Mouse (Mus musculus) forebrain, embryonic 10.5 days (tissue): ENCODE measurements around the gene Axl. TPM values are rescaled to one million over a fixed set of nuclear protein-coding genes. Genes with fewer than 3 reads are reported as not detected.

ENCODE experiments used
- DNase-seq: peaks from one replicate; pipeline ENCODE4 v3.0.0-alpha.2; 2017; ENCODE audit warnings: low spot score; ENCODE audit errors: extremely low spot score
- H3K27ac ChIP-seq: fragments of 300-500 bp; sonication (generic); 2 replicates; pipeline ENCODE4 v1.5.1; 2016; ENCODE audit warnings: mild to moderate bottlenecking
- H3K27me3 ChIP-seq: fragments of 300-500 bp; sonication (generic); 2 replicates; pipeline ENCODE4 v1.6.1; 2016; ENCODE audit warnings: mild to moderate bottlenecking; ENCODE audit not compliant: poor library complexity, severe bottlenecking
- H3K36me3 ChIP-seq: fragments of 300-500 bp; sonication (generic); replicated peaks from 2 replicates; pipeline ENCODE4 v1.6.1; 2016; ENCODE audit warnings: mild to moderate bottlenecking, moderate library complexity
- H3K4me1 ChIP-seq: fragments of 300-500 bp; sonication (generic); 2 replicates; pipeline ENCODE4 v1.6.1; 2016
- H3K4me3 ChIP-seq: fragments of 300-500 bp; sonication (generic); 2 replicates; pipeline ENCODE4 v1.5.1; 2016; ENCODE audit warnings: mild to moderate bottlenecking, moderate library complexity
- H3K9me3 ChIP-seq: fragments of 300-500 bp; sonication (generic); 2 replicates; pipeline ENCODE4 v1.6.1; 2016; ENCODE audit warnings: mild to moderate bottlenecking, moderate library complexity
- WGBS: fragments of 180-500 bp; shearing (Covaris S2); methylation state at CpG from one replicate; pipeline ENCODE4 v1.1.7; 2016; 5-methylcytosine and 5-hydroxymethylcytosine counted together
- polyA plus RNA-seq: library from polyadenylated mRNA; unstranded; fragments of >200 nt; fragmentation: Nextera tagmentation; extraction: Ambion mirVana; gene quantifications from 2 replicates; pipeline ENCODE4 v1.2.1, GENCODE M21; 2016

Gene Axl
- polyA plus RNA-seq: 19.3 and 19.5 TPM in 2 replicates

GRCm38 (mm10) chr7:25788220-25789128, at the start of gene Axl:
Axl (minus strand) TSS chr7:25788705.
- Histone ChIP-seq H3K9me3 (no peaks in the 10 kb centered on the region), H3K4me1 (peaks cover 52% of the 10 kb centered on the region), H3K27me3 (peaks cover 21% of the 10 kb centered on the region; the same call in 1 of the 2 replicates), H3K4me3 (peak within 1 kb of the TSS; percentile 70), H3K36me3 (no peaks in the 10 kb centered on the region; the same call in 1 of the 2 replicates), H3K27ac (peak within 1 kb of the TSS; percentile 89)
- WGBS: under 1% methylated on average over 29 of the region's 30 CpGs
- DNase-seq: peak; percentile 79

- Histone ChIP-seq H3K9me3 (no peaks in the 10 kb centered on the region), H3K27ac (no peak overlapping the region), H3K4me1 (no peaks in the 10 kb centered on the region), H3K4me3 (no peak overlapping the region), H3K36me3 (no peaks in the 10 kb centered on the region), H3K27me3 (no peaks in the 10 kb centered on the region)
- 89% methylated on average over 10 of the region's 10 CpGs for whole genome bisulfite sequencing
- no peak for DNase-seq
These were observed 46.8 kb upstream of the Axl start for GRCm38 (mm10) chr7:25835188-25835891.

GRCm38 (mm10) chr7:25831557-25832530, 43.3 kb upstream of the Axl start:
- WGBS: 78% methylated on average over 10 of the region's 10 CpGs
- H3K9me3 ChIP-seq: no peaks in the 10 kb centered on the region
- H3K36me3 ChIP-seq: no peaks in the 10 kb centered on the region
- DNase-seq: no peak
- no peak overlapping the region for H3K27ac ChIP-seq
- no peaks in the 10 kb centered on the region for H3K4me1 ChIP-seq
- no peaks in the 10 kb centered on the region for H3K27me3 ChIP-seq
- H3K4me3 ChIP-seq: no peak overlapping the region

- H3K9me3 ChIP-seq: no peaks in the 10 kb centered on the region
- no peaks in the 10 kb centered on the region for H3K4me1 ChIP-seq
- no peak overlapping the region for H3K4me3 ChIP-seq
- WGBS: 60% methylated on average over 2 of the region's 2 CpGs
- no peaks in the 10 kb centered on the region for H3K36me3 ChIP-seq
- H3K27me3 ChIP-seq: no peaks in the 10 kb centered on the region
- no peak overlapping the region for H3K27ac ChIP-seq
- DNase-seq: no peak
These were observed 41.7 kb upstream of the Axl start for GRCm38 (mm10) chr7:25830251-25830650.

GRCm38 (mm10) chr7:25827199-25827598, 38.7 kb upstream of the Axl start:
- Histone ChIP-seq H3K36me3 (no peaks in the 10 kb centered on the region), H3K27me3 (no peaks in the 10 kb centered on the region), H3K4me3 (no peak overlapping the region), H3K27ac (no peak overlapping the region), H3K9me3 (no peaks in the 10 kb centered on the region), H3K4me1 (no peaks in the 10 kb centered on the region)
- no peak for DNase-seq
- 75% methylated on average over 3 of the region's 3 CpGs for WGBS

GRCm38 (mm10) chr7:25826029-25826428, 37.5 kb upstream of the Axl start:
- no peak for DNase-seq
- no peak overlapping the region for H3K27ac ChIP-seq
- no peaks in the 10 kb centered on the region for H3K4me1 ChIP-seq
- H3K4me3 ChIP-seq: no peak overlapping the region
- WGBS: 87% methylated on average over 6 of the region's 6 CpGs
- no peaks in the 10 kb centered on the region for H3K27me3 ChIP-seq
- no peaks in the 10 kb centered on the region for H3K9me3 ChIP-seq
- no peaks in the 10 kb centered on the region for H3K36me3 ChIP-seq

GRCm38 (mm10) chr7:25825043-25825442, 36.5 kb upstream of the Axl start:
- 47% methylated on average over 9 of the region's 9 CpGs for WGBS
- Histone ChIP-seq H3K27ac (no peak overlapping the region), H3K4me1 (no peaks in the 10 kb centered on the region), H3K36me3 (no peaks in the 10 kb centered on the region), H3K27me3 (no peaks in the 10 kb centered on the region), H3K4me3 (no peak overlapping the region), H3K9me3 (no peaks in the 10 kb centered on the region)
- DNase-seq: no peak

- H3K4me1 ChIP-seq: peaks cover 14% of the 10 kb centered on the region
- H3K27me3 ChIP-seq: peaks cover 44% of the 10 kb centered on the region
- 0 out of 2 replicates have a peak within 1 kb of the TSS, but pooled peaks have one; percentile 31 for H3K27ac ChIP-seq
- H3K36me3 ChIP-seq: no peaks in the 10 kb centered on the region
- no peaks in the 10 kb centered on the region for H3K9me3 ChIP-seq
- WGBS: under 1% methylated on average over 40 of the region's 40 CpGs
- no peak for DNase-seq
- peak within 1 kb of the TSS; percentile 60 for H3K4me3 ChIP-seq
These were observed 27.9 kb upstream of the Axl start, which contains the start of gene Cyp2s1 for GRCm38 (mm10) chr7:25816241-25816919. Cyp2s1 (minus strand) TSS chr7:25816913.

GRCm38 (mm10) chr7:25815571-25815970, 27.1 kb upstream of the Axl start:
- H3K27ac ChIP-seq: no peak overlapping the region
- no peak for DNase-seq
- H3K4me3 ChIP-seq: peak overlapping the region; percentile 60
- no peaks in the 10 kb centered on the region for H3K9me3 ChIP-seq
- H3K36me3 ChIP-seq: no peaks in the 10 kb centered on the region
- H3K4me1 ChIP-seq: peaks cover 14% of the 10 kb centered on the region
- 21% methylated on average over 7 of the region's 7 CpGs for WGBS
- peaks cover 44% of the 10 kb centered on the region for H3K27me3 ChIP-seq

- DNase-seq: no peak
- peaks cover 44% of the 10 kb centered on the region for H3K27me3 ChIP-seq
- WGBS: 85% methylated on average over 9 of the region's 9 CpGs
These were observed 26.2 kb upstream of the Axl start for GRCm38 (mm10) chr7:25814711-25815110.

GRCm38 (mm10) chr7:25812195-25812594, 23.7 kb upstream of the Axl start:
- no peak overlapping the region for H3K4me3 ChIP-seq
- DNase-seq: no peak
- H3K36me3 ChIP-seq: no peaks in the 10 kb centered on the region
- H3K27me3 ChIP-seq: peaks cover 35% of the 10 kb centered on the region
- WGBS: 69% methylated on average over 1 of the region's 1 CpGs
- H3K27ac ChIP-seq: no peak overlapping the region
- no peaks in the 10 kb centered on the region for H3K9me3 ChIP-seq
- H3K4me1 ChIP-seq: peaks cover 14% of the 10 kb centered on the region

More at GRCm38 (mm10) chr7:25814711-25815110, 26.2 kb upstream of the Axl start:
- no peaks in the 10 kb centered on the region for H3K36me3 ChIP-seq
- H3K27ac ChIP-seq: no peak overlapping the region
- H3K4me1 ChIP-seq: peaks cover 14% of the 10 kb centered on the region
- no peak overlapping the region for H3K4me3 ChIP-seq
- no peaks in the 10 kb centered on the region for H3K9me3 ChIP-seq
